Mouse (Mus musculus) lung, embryonic 16.5 days (tissue): ENCODE measurements around the gene Pbx3. TPM values are rescaled to one million over a fixed set of nuclear protein-coding genes. Genes with fewer than 3 reads are reported as not detected.

ENCODE experiments used
- ATAC-seq: fragments of 200-750 bp; cut with Nextera tagmentation; 2 replicates; pipeline ENCODE4 v1.8.0; 2017; ENCODE audit warnings: low read depth, mild to moderate bottlenecking, moderate library complexity
- H3K27ac ChIP-seq: fragments of 300-500 bp; sonication (generic); 2 replicates; pipeline ENCODE4 v1.5.1; 2014; ENCODE audit warnings: mild to moderate bottlenecking, control low read depth, low read length
- H3K27me3 ChIP-seq: fragments of 300-500 bp; sonication (generic); 2 replicates; pipeline ENCODE4 v1.6.1; 2014; ENCODE audit warnings: low read depth, low read length, mixed read lengths; ENCODE audit not compliant: control insufficient read depth, insufficient read depth
- H3K36me3 ChIP-seq: fragments of 300-500 bp; sonication (generic); 2 replicates; pipeline ENCODE4 v1.6.1; 2014; ENCODE audit warnings: low read length; ENCODE audit not compliant: control insufficient read depth, insufficient read depth
- H3K4me1 ChIP-seq: fragments of 300-500 bp; sonication (generic); replicated peaks from 2 replicates; pipeline ENCODE4 v1.6.1; 2014; ENCODE audit warnings: low read length, mixed read lengths; ENCODE audit not compliant: control insufficient read depth, insufficient read depth
- H3K4me2 ChIP-seq: fragments of 300-500 bp; sonication (generic); 2 replicates; pipeline ENCODE4 v1.6.1; 2014; ENCODE audit warnings: low read depth, low read length, control low read depth
- H3K4me3 ChIP-seq: fragments of 300-500 bp; sonication (generic); 2 replicates; pipeline ENCODE4 v1.5.1; 2014; ENCODE audit warnings: mild to moderate bottlenecking, low read length, control low read depth
- H3K9ac ChIP-seq: fragments of 300-500 bp; sonication (generic); 2 replicates; pipeline ENCODE4 v1.6.1; 2014; ENCODE audit warnings: low read length, control low read depth
- H3K9me3 ChIP-seq: fragments of 300-500 bp; sonication (generic); 2 replicates; pipeline ENCODE4 v1.6.1; 2016; ENCODE audit warnings: low read length; ENCODE audit not compliant: control insufficient read depth
- WGBS: fragments of 180-500 bp; shearing (Covaris S2); extraction: QIAGEN DNeasy Blood & Tissue Kit; methylation state at CpG from one replicate; pipeline ENCODE4 v1.1.7; 2014; 5-methylcytosine and 5-hydroxymethylcytosine counted together
- polyA plus RNA-seq: library from polyadenylated mRNA; unstranded; fragments of >200 nt; fragmentation: Nextera tagmentation; extraction: Ambion mirVana; gene quantifications from 2 replicates; pipeline ENCODE4 v1.2.1, GENCODE M21; 2015

Gene Pbx3
- polyA plus RNA-seq, 1 experiment from 2014 or later, result 25.1 TPM

- H3K4me3 ChIP-seq, result no peak overlapping the region
- ATAC-seq, result no peak
- no peak overlapping the region for H3K9ac ChIP-seq
- no peaks in the 10 kb centered on the region for H3K27me3 ChIP-seq
- 0 out of 2 replicates have a peak, but pooled peaks cover 3% of the 10 kb centered on the region for H3K9me3 ChIP-seq
- H3K4me1 ChIP-seq, result no peaks in the 10 kb centered on the region
- H3K27ac ChIP-seq, result no peak overlapping the region
- no peak overlapping the region for H3K4me2 ChIP-seq
- H3K36me3 ChIP-seq, result no peaks in the 10 kb centered on the region
- WGBS, result 46% methylated on average over 12 of the region's 12 CpGs
Measured at GRCm38 (mm10) chr2:34123896-34124295, 249.0 kb downstream of the Pbx3 start.

Other genes with a start within 250 kb of the Pbx3 start
- gene Mapkap1, start 33.6 kb upstream of the Pbx3 start, polyA plus RNA-seq, result 70.6 and 74.6 TPM in 2 replicates